Mouse (Mus musculus) heart, adult 2 months (tissue): ENCODE data around the gene Gm49320. TPM values are rescaled to one million over a fixed set of nuclear protein-coding genes. Genes with fewer than 3 reads are reported as not detected.

ENCODE experiments used
- DNase-seq, 2 experiments: peaks; one replicate each; pipeline ENCODE4 v3.0.0; 2021
- H3K27ac ChIP-seq: fragments of 200-600 bp; 2 replicates; pipeline ENCODE4 v1.8.1; 2022
- H3K27me3 ChIP-seq: fragments of 200-500 bp; 2 replicates; pipeline ENCODE4 v1.6.1; 2012; ENCODE audit warnings: mild to moderate bottlenecking, low read length, inconsistent platforms, mixed read lengths; ENCODE audit not compliant: control insufficient read depth, insufficient read depth
- H3K36me3 ChIP-seq: fragments of 200-500 bp; 2 replicates; pipeline ENCODE4 v1.6.1; 2012; ENCODE audit warnings: low read length, inconsistent platforms; ENCODE audit not compliant: control insufficient read depth, insufficient read depth
- H3K4me1 ChIP-seq: fragments of 200-500 bp; 2 replicates; pipeline ENCODE4 v1.6.1; 2011; ENCODE audit warnings: low read length; ENCODE audit not compliant: control insufficient read depth, insufficient read depth
- H3K4me3 ChIP-seq: fragments of 200-600 bp; 2 replicates; pipeline ENCODE4 v1.8.1; 2022
- H3K79me2 ChIP-seq: fragments of 200-500 bp; replicated peaks from 2 replicates; pipeline ENCODE4 v1.6.1; 2012; ENCODE audit warnings: mild to moderate bottlenecking, inconsistent platforms, low read length, moderate library complexity, mixed read lengths; ENCODE audit not compliant: control insufficient read depth, insufficient read depth
- H3K9ac ChIP-seq: fragments of 200-500 bp; 2 replicates; pipeline ENCODE4 v1.6.1; 2012; ENCODE audit warnings: low read depth, mild to moderate bottlenecking, control low read depth, inconsistent platforms, low read length, mixed read lengths
- CTCF ChIP-seq: fragments of 200-600 bp; IDR thresholded peaks from 2 replicates; pipeline ENCODE4 v1.8.1; 2022; ENCODE audit warnings: antibody characterized with exemption, mild to moderate bottlenecking, moderate library complexity
- EP300 ChIP-seq: fragments of 200-500 bp; IDR thresholded peaks from 2 replicates; pipeline ENCODE4 v1.6.1; 2011; ENCODE audit warnings: low read depth, low read length, control low read depth; ENCODE audit not compliant: insufficient read depth
- POLR2A ChIP-seq: fragments of 200-500 bp; IDR thresholded peaks from 2 replicates; pipeline ENCODE4 v1.6.1; 2011; ENCODE audit warnings: mild to moderate bottlenecking, low read depth, low read length, control low read depth; ENCODE audit not compliant: insufficient read depth
- WGBS: fragments of 180-500 bp; shearing (Covaris S2); methylation state at CpG from one replicate; pipeline ENCODE4 v1.1.7; 2018; 5-methylcytosine and 5-hydroxymethylcytosine counted together
- intact Hi-C: fragments of 180-260 bp; cut with DNase I; formaldehyde crosslinking; loops from one replicate; pipeline ENCODE4 v1.15.1; 2025
- long read RNA-seq: library from polyadenylated mRNA; stranded (forward); transcript quantifications from one replicate; pipeline ENCODE4 v2.0.0, GENCODE M21; 2021
- polyA plus RNA-seq: library from polyadenylated mRNA; depleted of rRNA; stranded (reverse); fragments of >200 nt; gene quantifications from 2 replicates; pipeline ENCODE4 v1.2.3, GENCODE M21; 2012; rRNA removed
- total RNA-seq, 2 experiments: library from RNA; stranded (reverse); gene quantifications; 2 replicates each; pipeline ENCODE4 v1.2.3; 2021

Gene Gm49320
- total RNA-seq (under 1 TPM in 1 of 2 experiments, not detected in 1; 0.45 TPM), polyA plus RNA-seq (0.64 and 2.6 TPM in 2 replicates)
- long read RNA-seq: 0 reads

GRCm38 (mm10) chr8:4238434-4239192 lies at the start of gene Gm49320, which contains the start of gene Map2k7:
Gene Gm49320 (plus strand): TSS chr8:4238865.
Gene Map2k7 (plus strand): TSS chr8:4238740.
- peak; percentile 99 to 100 for DNase-seq
- H3K79me2 ChIP-seq: peaks cover 4% of the 10 kb centered on the region; the same call in 1 of the 2 replicates
- TF ChIP-seq EP300 (peak; percentile 57; the same call in 1 of the 2 replicates), POLR2A (peak; percentile 85), CTCF (peak; percentile 79)
- no peaks in the 10 kb centered on the region; the same call in 1 of the 2 replicates for H3K36me3 ChIP-seq
- under 1% methylated on average over 71 of the region's 71 CpGs for WGBS
- peak within 1 kb of the TSS; percentile 85 for H3K27ac ChIP-seq
- H3K9ac ChIP-seq: peak within 1 kb of the TSS; percentile 90
- intact Hi-C loops: loop anchor here (1.0 to 5.0 kb wide), 6 partner anchors 14 to 439 kb away; partner anchors contain the start of genes Cers4, Evi5l and Timm44
- H3K4me1 ChIP-seq: peaks cover 5% of the 10 kb centered on the region
- peak within 1 kb of the TSS; percentile 74 for H3K4me3 ChIP-seq
- no peaks in the 10 kb centered on the region for H3K27me3 ChIP-seq

DNA sequence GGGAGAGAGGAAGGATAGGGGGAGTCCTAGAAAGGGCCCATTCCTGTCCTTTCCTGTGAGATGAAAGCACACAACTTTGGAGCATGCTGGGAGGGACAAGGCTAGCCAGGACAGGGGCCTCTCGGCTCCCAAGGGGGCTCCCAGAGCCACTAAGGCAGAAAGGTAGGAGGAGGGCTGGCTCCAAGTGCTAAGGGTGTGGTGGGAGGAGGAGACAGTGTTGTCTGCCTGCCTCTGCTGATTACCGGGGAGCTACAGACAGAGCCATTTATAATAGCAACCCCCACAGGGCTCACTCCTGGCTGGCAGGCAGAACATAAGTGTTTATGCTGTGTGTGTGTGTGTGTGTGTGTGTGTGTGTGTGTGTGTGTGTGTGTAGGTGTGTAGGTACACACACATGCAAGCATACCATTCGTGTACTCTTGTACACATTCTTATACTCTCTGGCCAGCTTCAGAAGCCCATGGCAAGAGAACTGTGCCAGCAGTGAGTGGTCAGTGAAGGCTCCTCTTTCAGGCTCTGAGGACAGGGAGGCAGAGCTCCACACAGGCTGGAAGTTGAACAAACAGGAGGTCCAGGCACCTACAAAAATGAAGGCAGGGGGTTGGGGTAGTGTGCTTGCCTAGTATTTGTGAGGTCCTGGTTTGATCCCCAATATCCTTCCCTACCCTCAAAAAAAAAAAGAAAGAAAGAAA lies 49.5 kb upstream of the Gm49320 start:
- H3K4me3 ChIP-seq: no peak overlapping the region
- peaks cover 1% of the 10 kb centered on the region for H3K4me1 ChIP-seq
- H3K27ac ChIP-seq: no peak overlapping the region
- no peaks in the 10 kb centered on the region for H3K27me3 ChIP-seq
- WGBS: 51% methylated on average over 3 of the region's 3 CpGs
- TF ChIP-seq POLR2A (no peak), EP300 (no peak), CTCF (no peak)
- H3K9ac ChIP-seq: no peak overlapping the region
- no peaks in the 10 kb centered on the region for H3K79me2 ChIP-seq
- no peak for DNase-seq
- intact Hi-C loops: no loop called here
- no peaks in the 10 kb centered on the region for H3K36me3 ChIP-seq

DNA sequence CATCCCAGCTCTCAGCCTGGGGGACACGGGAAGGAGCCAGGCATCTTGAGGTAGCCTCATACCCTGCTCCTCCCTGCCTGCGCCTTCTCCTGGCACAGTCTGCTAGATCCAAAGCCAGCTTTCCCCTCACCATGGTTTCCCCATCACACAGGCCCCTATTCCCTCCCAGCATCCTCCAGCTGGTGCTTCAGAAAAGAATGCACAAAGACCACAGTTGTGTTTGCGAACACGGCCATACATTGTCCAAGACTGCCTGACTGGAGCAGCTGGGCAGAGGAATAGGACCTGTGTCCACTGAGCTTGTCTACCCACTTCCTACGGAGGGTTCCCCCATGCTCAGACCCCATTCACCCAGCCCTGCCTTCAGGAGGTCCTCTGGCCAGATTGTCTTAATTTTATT lies 46.4 kb upstream of the Gm49320 start:
- no peak for DNase-seq

DNA sequence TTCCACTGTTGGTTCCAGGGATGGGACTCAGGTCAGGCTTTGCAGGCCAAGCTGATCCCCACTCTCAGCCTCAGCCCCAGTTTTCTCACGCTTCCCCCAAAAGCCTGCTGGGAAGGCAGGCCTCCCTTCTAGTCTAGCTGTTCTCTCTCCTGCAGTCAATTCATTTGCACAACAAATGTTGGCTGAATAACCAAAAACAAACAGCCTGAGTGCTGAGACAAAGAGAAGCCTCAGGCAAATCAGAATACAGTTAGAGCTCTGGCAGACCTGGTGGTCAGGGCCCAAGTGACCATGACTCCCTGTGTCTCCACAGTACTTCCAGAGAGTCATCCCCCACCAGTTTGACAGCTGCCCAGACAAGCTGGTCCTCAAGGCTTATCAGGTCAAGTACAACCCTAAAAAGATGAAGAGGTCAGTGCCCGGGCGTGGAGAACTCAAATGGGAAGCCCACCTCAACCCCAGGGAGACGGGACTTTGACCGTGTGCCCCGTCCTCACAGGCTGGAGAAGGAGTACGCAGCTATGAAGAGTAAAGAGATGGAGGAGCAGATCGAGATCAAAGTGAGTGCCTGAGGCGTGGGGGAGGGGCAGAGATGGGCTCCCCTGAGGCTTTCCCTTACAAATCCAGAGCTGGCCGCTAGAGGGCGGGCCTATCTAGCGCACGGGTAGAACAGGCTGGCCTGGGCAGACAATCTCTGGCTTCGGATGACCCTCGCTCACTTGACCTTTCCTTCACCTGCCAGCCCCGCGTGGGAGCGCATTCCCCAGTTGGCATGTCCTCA lies 45.7 kb upstream of the Gm49320 start:
- WGBS: 16% methylated on average over 18 of the region's 18 CpGs
- no peaks in the 10 kb centered on the region for H3K36me3 ChIP-seq
- peak; percentile 83 to 88 for DNase-seq
- intact Hi-C loops: loop anchor here (5.0 kb wide), 4 partner anchors 44 to 179 kb away; partner anchors contain the start of genes Gm49320, Map2k7 and Snapc2
- H3K4me3 ChIP-seq: no peak overlapping the region
- H3K79me2 ChIP-seq: no peaks in the 10 kb centered on the region
- peaks cover 1% of the 10 kb centered on the region for H3K4me1 ChIP-seq
- TF ChIP-seq EP300: 0 out of 2 replicates have a peak, but pooled peaks have one; percentile 51
- TF ChIP-seq POLR2A: no peak
- TF ChIP-seq CTCF: peak; percentile 96
- no peak overlapping the region for H3K9ac ChIP-seq
- H3K27ac ChIP-seq: no peak overlapping the region; the same call in 1 of the 2 replicates
- H3K27me3 ChIP-seq: no peaks in the 10 kb centered on the region

More for the DNA sequence above, 46.4 kb upstream of the Gm49320 start:
- H3K4me1 ChIP-seq: peaks cover 1% of the 10 kb centered on the region
- no peak overlapping the region for H3K4me3 ChIP-seq
- no peak overlapping the region for H3K27ac ChIP-seq
- H3K79me2 ChIP-seq: no peaks in the 10 kb centered on the region
- no peak for TF ChIP-seq CTCF
- TF ChIP-seq EP300: no peak
- no peak for TF ChIP-seq POLR2A
- H3K36me3 ChIP-seq: no peaks in the 10 kb centered on the region
- intact Hi-C loops: loop anchor here (5.0 kb wide), 4 partner anchors 45 to 180 kb away; partner anchors contain the start of genes Gm49320, Map2k7 and Snapc2
- 75% methylated on average over 5 of the region's 5 CpGs for WGBS
- no peaks in the 10 kb centered on the region for H3K27me3 ChIP-seq
- no peak overlapping the region for H3K9ac ChIP-seq

DNA sequence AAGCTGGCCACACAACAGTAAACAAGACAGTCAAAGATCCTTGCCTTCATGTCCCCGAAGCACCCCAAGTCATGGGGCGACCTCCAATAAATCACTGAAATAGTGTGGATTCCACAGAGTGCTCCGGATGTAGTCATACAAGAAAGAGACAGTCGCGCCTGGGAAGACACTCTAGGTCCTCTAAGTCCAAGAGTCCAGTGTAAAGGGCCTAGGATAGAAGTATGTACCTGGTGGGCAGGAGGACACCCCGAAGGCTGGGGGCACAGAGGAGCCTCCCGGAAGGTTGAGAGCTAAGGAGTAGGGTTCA lies 45.1 kb upstream of the Gm49320 start:
- no peaks in the 10 kb centered on the region for H3K36me3 ChIP-seq
- 55% methylated on average over 7 of the region's 7 CpGs for whole genome bisulfite sequencing
- peaks cover 1% of the 10 kb centered on the region for H3K4me1 ChIP-seq
- no peak overlapping the region for H3K4me3 ChIP-seq
- TF ChIP-seq POLR2A (no peak), EP300 (no peak), CTCF (no peak)
- H3K9ac ChIP-seq: no peak overlapping the region
- no peaks in the 10 kb centered on the region for H3K27me3 ChIP-seq
- DNase-seq: no peak
- no peaks in the 10 kb centered on the region for H3K79me2 ChIP-seq
- no peak overlapping the region; the same call in 1 of the 2 replicates for H3K27ac ChIP-seq
- intact Hi-C loops: loop anchor here (5.0 kb wide), 4 partner anchors 44 to 179 kb away; partner anchors contain the start of genes Gm49320, Map2k7 and Snapc2

GRCm38 (mm10) chr8:4201321-4201720 lies 37.3 kb upstream of the Gm49320 start:
- H3K9ac ChIP-seq: no peak overlapping the region
- H3K27ac ChIP-seq: no peak overlapping the region
- intact Hi-C loops: no loop called here
- no peak for DNase-seq
- H3K4me3 ChIP-seq: no peak overlapping the region
- H3K79me2 ChIP-seq: no peaks in the 10 kb centered on the region
- TF ChIP-seq EP300 (no peak), POLR2A (no peak), CTCF (no peak)
- 79% methylated on average over 2 of the region's 2 CpGs for WGBS
- H3K27me3 ChIP-seq: no peaks in the 10 kb centered on the region
- H3K36me3 ChIP-seq: no peaks in the 10 kb centered on the region
- no peaks in the 10 kb centered on the region for H3K4me1 ChIP-seq
